Mouse (Mus musculus) heart, embryonic 15.5 days (tissue): Measurements from ENCODE around the gene Ndufa4l2. TPM values are rescaled to one million over a fixed set of nuclear protein-coding genes. Genes with fewer than 3 reads are reported as not detected.

ENCODE experiments used
- ATAC-seq: fragments of 200-750 bp; cut with Nextera tagmentation; replicated peaks from 2 replicates; pipeline ENCODE4 v1.8.0; 2017; ENCODE audit warnings: low read depth, moderate TSS enrichment; ENCODE audit not compliant: insufficient number of reproducible peaks, insufficient read depth, low FRiP score
- H3K27ac ChIP-seq: fragments of 300-500 bp; sonication (generic); 2 replicates; pipeline ENCODE4 v1.5.1; 2015; ENCODE audit warnings: mild to moderate bottlenecking, inconsistent platforms
- H3K27me3 ChIP-seq: fragments of 300-500 bp; sonication (generic); 2 replicates; pipeline ENCODE4 v1.6.1; 2015; ENCODE audit warnings: inconsistent platforms
- H3K36me3 ChIP-seq: fragments of 300-500 bp; sonication (generic); 2 replicates; pipeline ENCODE4 v1.6.1; 2015; ENCODE audit warnings: mild to moderate bottlenecking, inconsistent platforms
- H3K4me1 ChIP-seq: fragments of 300-500 bp; sonication (generic); replicated peaks from 2 replicates; pipeline ENCODE4 v1.6.1; 2015; ENCODE audit warnings: inconsistent platforms
- H3K4me2 ChIP-seq: fragments of 300-500 bp; sonication (generic); 2 replicates; pipeline ENCODE4 v1.6.1; 2015; ENCODE audit warnings: inconsistent platforms, mild to moderate bottlenecking, moderate library complexity
- H3K4me3 ChIP-seq: fragments of 300-500 bp; sonication (generic); 2 replicates; pipeline ENCODE4 v1.5.1; 2015; ENCODE audit warnings: mild to moderate bottlenecking, inconsistent platforms
- H3K9ac ChIP-seq: fragments of 300-500 bp; sonication (generic); 2 replicates; pipeline ENCODE4 v1.6.1; 2015; ENCODE audit warnings: mild to moderate bottlenecking, inconsistent platforms
- H3K9me3 ChIP-seq: fragments of 300-500 bp; sonication (generic); replicated peaks from 2 replicates; pipeline ENCODE4 v1.6.1; 2016; ENCODE audit warnings: inconsistent platforms
- WGBS: fragments of 180-500 bp; shearing (Covaris S2); methylation state at CpG from one replicate; pipeline ENCODE4 v1.1.7; 2015; ENCODE audit warnings: mixed read lengths; 5-methylcytosine and 5-hydroxymethylcytosine counted together
- polyA plus RNA-seq: library from polyadenylated mRNA; unstranded; fragments of >200 nt; fragmentation: Nextera tagmentation; extraction: Ambion mirVana; gene quantifications from 2 replicates; pipeline ENCODE4 v1.2.1, GENCODE M21; 2015

Ndufa4l2 gene
- polyA plus RNA-seq, 1 experiment from 2014 or later, result 53.6 TPM

DNA sequence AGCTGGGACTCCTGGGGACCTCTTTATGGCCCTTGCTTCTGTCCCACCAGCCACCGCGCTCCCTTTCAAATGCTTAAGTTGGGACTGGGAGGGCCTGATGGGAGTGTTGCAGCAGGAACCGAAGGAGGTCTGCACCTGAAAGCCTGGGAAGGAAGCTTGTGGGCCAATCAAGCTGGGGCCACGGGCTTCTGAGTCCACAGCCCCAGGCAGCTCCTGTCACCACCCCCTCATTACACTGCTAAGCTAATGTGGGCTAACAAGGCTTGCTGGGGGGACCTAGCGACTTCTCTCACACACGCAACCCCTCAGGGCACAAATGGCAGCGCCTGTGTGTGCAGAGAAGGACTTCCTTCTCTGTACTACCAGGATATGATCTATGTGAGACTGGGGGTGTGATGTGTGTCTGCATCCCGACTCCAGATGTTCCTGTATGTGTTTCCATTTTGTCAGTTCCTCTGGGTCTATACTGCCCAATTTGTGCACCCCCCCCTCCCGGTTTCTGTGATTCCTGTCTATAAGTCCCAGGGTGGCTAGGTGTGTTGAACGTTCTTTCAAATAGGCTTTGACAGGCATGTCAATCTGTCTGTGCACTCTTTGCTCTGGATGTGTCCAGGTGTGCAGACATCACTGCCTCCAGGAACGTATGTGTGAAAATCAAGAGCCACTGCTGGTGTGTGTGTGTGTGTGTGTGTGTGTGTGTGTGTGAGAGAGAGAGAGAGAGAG, 3.7 kb upstream of the Ndufa4l2 start:
- no peak overlapping the region for H3K9ac ChIP-seq

DNA sequence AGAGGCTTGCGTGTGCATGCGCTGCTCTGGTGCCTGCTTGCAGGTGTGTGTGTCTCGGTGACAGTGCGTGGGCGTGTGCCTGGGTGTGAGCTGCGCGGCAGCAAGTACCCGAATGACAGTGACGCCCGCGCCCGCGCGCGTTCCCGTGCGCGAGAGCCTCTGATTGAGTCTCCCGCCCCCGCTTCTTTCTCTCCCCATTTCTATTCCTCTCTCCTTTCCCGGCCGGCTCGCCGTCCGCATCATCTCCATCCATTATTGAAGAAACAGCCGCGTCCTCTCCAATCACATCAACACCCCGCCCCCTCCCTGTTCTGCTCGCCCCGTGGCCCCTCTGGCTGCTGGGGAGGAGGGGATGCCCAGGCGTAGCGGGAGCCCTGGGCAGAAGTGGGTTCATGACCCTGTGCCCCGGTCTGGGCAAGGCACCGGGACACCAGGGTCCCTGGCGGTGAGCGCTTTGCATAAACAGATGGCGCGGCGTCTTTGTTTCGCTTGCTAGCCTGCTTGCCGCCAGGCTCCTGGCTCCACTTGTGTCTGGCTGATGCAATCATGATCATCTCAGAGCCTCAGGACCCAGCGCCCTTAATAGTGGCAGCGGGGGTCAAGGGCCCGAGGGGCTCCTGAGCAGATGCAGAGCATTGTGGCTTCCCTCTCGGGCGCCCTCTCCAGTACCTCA, 3.0 kb upstream of the Ndufa4l2 start:
- under 1% methylated on average over 45 of the region's 46 CpGs for whole genome bisulfite sequencing
- no peak for ATAC-seq
- Histone ChIP-seq H3K4me2 (peak overlapping the region; percentile 95), H3K9me3 (no peaks in the 10 kb centered on the region), H3K4me3 (peak overlapping the region; percentile 57), H3K27me3 (peaks cover 84% of the 10 kb centered on the region), H3K27ac (no peak overlapping the region), H3K36me3 (no peaks in the 10 kb centered on the region), H3K9ac (peak overlapping the region; percentile 20; the same call in 1 of the 2 replicates), H3K4me1 (peaks cover 78% of the 10 kb centered on the region)

More for the DNA sequence above, 3.7 kb upstream of the Ndufa4l2 start:
- Histone ChIP-seq H3K27me3 (peaks cover 86% of the 10 kb centered on the region), H3K9me3 (no peaks in the 10 kb centered on the region), H3K4me3 (peak overlapping the region; percentile 57), H3K4me2 (peak overlapping the region; percentile 95), H3K36me3 (no peaks in the 10 kb centered on the region), H3K27ac (no peak overlapping the region), H3K4me1 (peaks cover 71% of the 10 kb centered on the region)
- ATAC-seq, result no peak
- WGBS, result 16% methylated on average over 11 of the region's 11 CpGs

- peak overlapping the region; percentile 95 for H3K4me2 ChIP-seq
- WGBS, result 3% methylated on average over 7 of the region's 7 CpGs
- H3K9me3 ChIP-seq, result no peaks in the 10 kb centered on the region
- H3K27ac ChIP-seq, result no peak overlapping the region
- H3K27me3 ChIP-seq, result peaks cover 79% of the 10 kb centered on the region
- peak overlapping the region; percentile 20; the same call in 1 of the 2 replicates for H3K9ac ChIP-seq
- no peaks in the 10 kb centered on the region for H3K36me3 ChIP-seq
- H3K4me3 ChIP-seq, result peak overlapping the region; percentile 57
- ATAC-seq, result no peak
- peaks cover 83% of the 10 kb centered on the region for H3K4me1 ChIP-seq
Observed at GRCm38 (mm10) chr10:127512307-127512666, 2.5 kb upstream of the Ndufa4l2 start.

DNA sequence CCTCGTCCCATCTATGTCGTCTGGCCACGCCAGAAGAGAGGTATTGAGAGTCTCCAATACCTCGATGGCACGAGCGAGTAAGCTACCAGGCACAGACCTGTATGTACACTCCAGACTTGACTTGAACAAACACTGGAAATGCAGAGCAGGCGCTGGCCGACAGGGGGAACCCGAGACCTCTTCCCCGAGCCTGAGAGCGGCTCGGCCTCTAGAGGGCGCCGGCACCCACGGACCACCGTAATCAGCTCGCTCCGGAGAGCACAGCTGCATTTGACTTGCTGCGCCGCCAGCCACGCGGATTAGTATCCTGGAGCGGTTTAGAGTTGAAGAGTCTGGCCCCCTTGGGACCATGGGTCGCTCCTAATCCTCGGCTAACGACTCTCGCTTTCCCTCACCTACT, 2.0 kb upstream of the Ndufa4l2 start:
- H3K27me3 ChIP-seq, result peaks cover 73% of the 10 kb centered on the region
- under 1% methylated on average over 27 of the region's 27 CpGs for WGBS
- H3K4me1 ChIP-seq, result peaks cover 85% of the 10 kb centered on the region
- no peak overlapping the region for H3K27ac ChIP-seq
- H3K36me3 ChIP-seq, result 0 out of 2 replicates have a peak, but pooled peaks cover 2% of the 10 kb centered on the region
- peak overlapping the region; percentile 95 for H3K4me2 ChIP-seq
- no peaks in the 10 kb centered on the region for H3K9me3 ChIP-seq
- H3K4me3 ChIP-seq, result peak overlapping the region; percentile 57
- no peak overlapping the region; the same call in none of the 2 replicates for H3K9ac ChIP-seq
- ATAC-seq, result peak; percentile 49

- peaks cover 66% of the 10 kb centered on the region for H3K27me3 ChIP-seq
Observed at GRCm38 (mm10) chr10:127513501-127514091, 1.2 kb upstream of the Ndufa4l2 start.

DNA sequence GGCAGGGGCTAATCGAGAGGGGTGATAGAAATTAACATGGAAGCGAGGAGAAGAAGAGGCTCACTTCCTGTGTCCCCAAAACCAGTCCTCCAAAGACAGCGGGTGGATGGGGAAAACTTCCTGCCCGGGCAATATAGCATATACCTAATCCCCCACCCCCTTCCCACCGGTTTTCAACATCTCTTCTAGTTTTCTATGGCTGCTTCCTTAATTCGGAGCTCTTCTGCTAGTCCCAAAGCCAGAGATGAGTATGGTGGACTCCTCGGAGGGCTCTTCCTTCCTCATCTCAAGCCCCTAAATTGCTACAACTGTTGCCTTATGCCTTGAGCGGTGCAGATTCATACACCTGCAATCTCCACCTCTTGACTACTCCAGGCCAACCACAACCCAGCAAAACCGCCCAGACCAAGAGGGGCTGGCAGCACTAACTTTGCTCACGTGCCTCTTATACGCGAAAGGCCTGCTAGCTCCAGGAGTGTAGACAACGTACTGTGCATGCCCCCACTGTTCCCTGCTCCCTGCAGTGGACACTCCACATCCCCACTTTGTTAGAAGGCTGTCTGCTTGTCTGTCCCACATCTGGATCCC, 562 bp upstream of the Ndufa4l2 start:
- H3K4me2 ChIP-seq, result peak overlapping the region; percentile 95
- no peak for ATAC-seq
- H3K36me3 ChIP-seq, result peaks cover 12% of the 10 kb centered on the region
- H3K9ac ChIP-seq, result no peak overlapping the region
- no peaks in the 10 kb centered on the region for H3K9me3 ChIP-seq
- peak overlapping the region; percentile 57 for H3K4me3 ChIP-seq
- H3K27ac ChIP-seq, result 0 out of 2 replicates have a peak overlapping the region, but pooled peaks have one; percentile 39
- peaks cover 75% of the 10 kb centered on the region for H3K4me1 ChIP-seq
- WGBS, result 21% methylated on average over 13 of the region's 13 CpGs
- H3K27me3 ChIP-seq, result peaks cover 60% of the 10 kb centered on the region

More at GRCm38 (mm10) chr10:127513501-127514091, 1.2 kb upstream of the Ndufa4l2 start:
- Histone ChIP-seq H3K4me2 (peak overlapping the region; percentile 95), H3K4me3 (peak overlapping the region; percentile 57), H3K36me3 (peaks cover 10% of the 10 kb centered on the region), H3K27ac (no peak overlapping the region), H3K9me3 (no peaks in the 10 kb centered on the region), H3K4me1 (peaks cover 81% of the 10 kb centered on the region), H3K9ac (no peak overlapping the region; the same call in 1 of the 2 replicates)
- ATAC-seq, result 0 out of 2 replicates have a peak, but pooled peaks have one; percentile 15
- WGBS, result 1% methylated on average over 16 of the region's 16 CpGs

DNA sequence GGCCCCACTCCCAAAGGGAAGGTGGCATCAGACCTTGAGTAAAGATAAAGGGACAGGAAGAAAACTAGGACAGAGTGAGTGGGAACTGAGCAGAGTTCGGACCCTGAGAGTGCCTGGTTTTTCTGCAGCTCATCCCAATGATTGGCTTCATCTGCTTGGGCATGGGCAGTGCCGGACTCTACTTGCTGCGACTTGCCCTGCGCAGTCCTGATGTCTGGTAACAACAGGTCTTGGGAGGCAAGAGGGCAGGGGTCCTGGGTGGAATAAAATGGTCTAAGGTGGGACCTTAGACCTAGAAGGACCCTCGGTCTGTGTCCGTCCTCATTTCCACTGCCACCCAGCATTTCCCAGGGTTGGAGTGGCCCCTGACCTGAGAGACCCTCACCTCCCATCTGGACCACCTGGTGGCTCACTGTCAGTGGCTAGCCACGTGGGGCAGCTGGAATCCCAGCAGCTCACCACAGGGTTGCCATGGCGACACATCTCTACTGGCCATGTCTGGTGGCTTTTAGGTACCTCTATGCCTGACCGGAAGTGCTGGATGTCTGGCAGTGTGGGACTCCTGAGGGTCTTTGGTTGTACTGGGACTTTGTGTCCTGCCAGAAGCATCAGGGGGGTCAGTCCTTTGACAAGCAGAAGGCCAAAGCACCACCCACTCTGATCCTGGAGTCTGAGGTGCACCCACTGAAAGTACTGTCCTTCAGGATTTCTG, 660 bp downstream of the Ndufa4l2 start:
- Histone ChIP-seq H3K4me2 (peak overlapping the region; percentile 55), H3K4me1 (peaks cover 66% of the 10 kb centered on the region), H3K9me3 (no peaks in the 10 kb centered on the region), H3K4me3 (peak overlapping the region; percentile 34), H3K36me3 (peaks cover 22% of the 10 kb centered on the region), H3K27me3 (peaks cover 47% of the 10 kb centered on the region), H3K9ac (no peak overlapping the region), H3K27ac (peak overlapping the region; percentile 68)
- no peak for ATAC-seq
- WGBS, result 41% methylated on average over 9 of the region's 9 CpGs

- peaks cover 66% of the 10 kb centered on the region for H3K4me1 ChIP-seq
- H3K27ac ChIP-seq, result peak overlapping the region; percentile 68
- H3K4me3 ChIP-seq, result peak overlapping the region; percentile 34
- no peak for ATAC-seq
- WGBS, result 31% methylated on average over 8 of the region's 8 CpGs
- H3K27me3 ChIP-seq, result peaks cover 41% of the 10 kb centered on the region
- peaks cover 24% of the 10 kb centered on the region for H3K36me3 ChIP-seq
- H3K9me3 ChIP-seq, result no peaks in the 10 kb centered on the region
- peak overlapping the region; percentile 55 for H3K4me2 ChIP-seq
- H3K9ac ChIP-seq, result peak overlapping the region; percentile 23; the same call in 1 of the 2 replicates
Observed at GRCm38 (mm10) chr10:127515983-127516459, 1.3 kb downstream of the Ndufa4l2 start.

- H3K4me1 ChIP-seq, result peaks cover 66% of the 10 kb centered on the region
- no peaks in the 10 kb centered on the region for H3K9me3 ChIP-seq
- peak overlapping the region; percentile 55 for H3K4me2 ChIP-seq
- peaks cover 24% of the 10 kb centered on the region for H3K36me3 ChIP-seq
- peak overlapping the region; percentile 23; the same call in 1 of the 2 replicates for H3K9ac ChIP-seq
- H3K4me3 ChIP-seq, result peak overlapping the region; percentile 34
- peak overlapping the region; percentile 68 for H3K27ac ChIP-seq
- WGBS, result 12% methylated on average over 30 of the region's 30 CpGs
- ATAC-seq, result peak; percentile 52
- peaks cover 34% of the 10 kb centered on the region for H3K27me3 ChIP-seq
Observed at GRCm38 (mm10) chr10:127516576-127517260, 2.0 kb downstream of the Ndufa4l2 start.

DNA sequence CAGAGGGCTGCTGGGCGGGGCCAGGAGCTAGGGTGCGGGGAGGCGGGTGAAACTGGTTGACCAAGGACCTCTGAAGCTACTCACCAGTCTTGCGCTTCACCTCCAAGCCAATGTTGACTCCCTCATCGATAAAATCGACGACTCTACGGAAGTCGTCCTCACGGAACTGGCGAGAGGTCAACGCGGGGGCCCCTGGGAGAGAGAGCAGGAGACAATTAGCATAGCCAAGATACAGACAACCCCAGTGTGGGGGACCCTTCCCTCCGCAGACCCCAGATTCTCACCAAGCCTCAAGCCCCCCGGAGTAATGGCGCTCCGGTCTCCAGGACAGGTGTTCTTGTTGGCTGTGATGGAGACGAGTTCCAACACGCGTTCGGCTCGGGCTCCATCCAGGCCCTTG, 3.2 kb downstream of the Ndufa4l2 start:
- no peak overlapping the region for H3K4me3 ChIP-seq
- no peaks in the 10 kb centered on the region for H3K9me3 ChIP-seq
- peaks cover 58% of the 10 kb centered on the region for H3K4me1 ChIP-seq
- H3K36me3 ChIP-seq, result peaks cover 24% of the 10 kb centered on the region
- 93% methylated on average over 22 of the region's 22 CpGs for WGBS
- ATAC-seq, result no peak
- no peak overlapping the region for H3K27ac ChIP-seq
- H3K27me3 ChIP-seq, result peaks cover 27% of the 10 kb centered on the region
- no peak overlapping the region for H3K9ac ChIP-seq
- no peak overlapping the region for H3K4me2 ChIP-seq
